12 mouse cellular contexts compared by ENCODE assay signal in genomic region chr15:50361334-50361733, GRCm38 (mm10).
DNase-seq lines count a peak whose midpoint lies in the region; ATAC-seq lines count a peak whose summit lies in the region.
"Had no signal": no experiment of that assay in that cellular context is flagged by ENCODE, and none has a peak within 500 bp of the region (broad histone marks: within the 10 kb centered on the region; RNA-seq: fewer than 3 reads in every experiment).

No protein-coding gene starts in this region.

- no peak overlapping the region for H3K9ac ChIP-seq in lung, embryonic 16.5 days (ENCODE audit: low read length)
- no peak overlapping the region; the same call in 1 of the 2 replicates for H3K9ac ChIP-seq in liver, embryonic 16.5 days (ENCODE audit: low read depth, low read length)
- H3K9ac ChIP-seq: heart, embryonic 12.5 days; neural tube, embryonic 15.5 days had no signal

- WGBS in lung, embryonic 16.5 days, result 49% methylated on average over 8 of the region's 8 CpGs
- 23% methylated on average over 8 of the region's 8 CpGs for WGBS in liver, embryonic 16.5 days (ENCODE audit: insufficient replicate concordance)

- H3K36me3 ChIP-seq in lung, embryonic 16.5 days (ENCODE audit: control insufficient read depth, insufficient read depth, low read length), result no peaks in the 10 kb centered on the region
- no peaks in the 10 kb centered on the region for H3K36me3 ChIP-seq in liver, embryonic 16.5 days (ENCODE audit: control insufficient read depth, insufficient read depth)
- H3K36me3 ChIP-seq: heart, embryonic 12.5 days; neural tube, embryonic 15.5 days had no signal

- H3K4me1 ChIP-seq in lung, embryonic 16.5 days (replicated peaks; ENCODE audit: control insufficient read depth, insufficient read depth, low read length), result peaks cover 11% of the 10 kb centered on the region; the same call in 1 of the 2 replicates
- H3K4me1 ChIP-seq in brown adipose tissue, adult 24 weeks (ENCODE audit: control insufficient read depth, insufficient read depth, insufficient read length, low read length), result no peaks in the 10 kb centered on the region
- H3K4me1 ChIP-seq in liver, embryonic 16.5 days (ENCODE audit: control insufficient read depth, low read depth, low read length), result no peaks in the 10 kb centered on the region; the same call in 1 of the 2 replicates
- H3K4me1 ChIP-seq: heart, embryonic 12.5 days; neural tube, embryonic 15.5 days had no signal

- H3K9me3 ChIP-seq in lung, embryonic 16.5 days (ENCODE audit: control insufficient read depth, low read length), result no peaks in the 10 kb centered on the region
- H3K9me3 ChIP-seq in liver, embryonic 16.5 days (replicated peaks; ENCODE audit: control insufficient read depth, low read length), result no peaks in the 10 kb centered on the region
- H3K9me3 ChIP-seq: heart, embryonic 12.5 days; neural tube, embryonic 15.5 days had no signal

- peak; percentile 77 for ATAC-seq in lung, embryonic 16.5 days (ENCODE audit: low read depth)
- peak; percentile 63 for ATAC-seq in liver, embryonic 16.5 days (ENCODE audit: low read depth)

- peak overlapping the region; percentile 69 for H3K27ac ChIP-seq in lung, embryonic 16.5 days (ENCODE audit: low read length)
- H3K27ac ChIP-seq in brown adipose tissue, adult 24 weeks (replicated peaks; ENCODE audit: low read depth, low read length), result peak overlapping the region; percentile 78; the same call in 1 of the 2 replicates
- peak overlapping the region; percentile 42 for H3K27ac ChIP-seq in liver, embryonic 16.5 days (ENCODE audit: low read length)
- H3K27ac ChIP-seq: neural tube, embryonic 15.5 days had no signal

- no peak overlapping the region for H3K4me3 ChIP-seq in lung, embryonic 16.5 days (ENCODE audit: low read length)
- H3K4me3 ChIP-seq in brown adipose tissue, adult 24 weeks (ENCODE audit: insufficient read depth, low read depth, low read length), result peak overlapping the region; percentile 37; the same call in 1 of the 2 replicates
- H3K4me3 ChIP-seq in liver, embryonic 16.5 days (ENCODE audit: low read depth, low read length), result peak overlapping the region; percentile 21; the same call in 1 of the 2 replicates
- H3K4me3 ChIP-seq: heart, embryonic 12.5 days; neural tube, embryonic 15.5 days had no signal

- H3K4me2 ChIP-seq in lung, embryonic 16.5 days (ENCODE audit: low read depth, low read length), result peak overlapping the region; percentile 34
- peak overlapping the region; percentile 55 for H3K4me2 ChIP-seq in liver, embryonic 16.5 days (ENCODE audit: low read depth, low read length)
- H3K4me2 ChIP-seq: heart, embryonic 12.5 days; midbrain, embryonic 11.5 days; neural tube, embryonic 15.5 days had no signal

- H3K27me3 ChIP-seq in lung, embryonic 16.5 days (ENCODE audit: control insufficient read depth, insufficient read depth, low read depth, low read length), result no peaks in the 10 kb centered on the region
- no peaks in the 10 kb centered on the region for H3K27me3 ChIP-seq in liver, embryonic 16.5 days (ENCODE audit: control insufficient read depth, insufficient read depth, low read depth, low read length)
- H3K27me3 ChIP-seq: heart, embryonic 12.5 days; neural tube, embryonic 15.5 days had no signal

- DNase-seq in lung, adult 18-20 months, result no peak
- DNase-seq in thymus, postnatal 0 days (ENCODE audit: low spot score), result peak; percentile 12
- no peak for DNase-seq in ovary, postnatal 36 days (ENCODE audit: low spot score)
- DNase-seq in layer of hippocampus, postnatal 25 days (ENCODE audit: extremely low spot score in 1 of 2, low spot score in 1 of 2), result no peak
- DNase-seq in embryo, embryonic 9.5 days (ENCODE audit: extremely low spot score), result no peak
- DNase-seq: cerebellum, adult 8-10 months had no signal
